Mouse (Mus musculus) midbrain, embryonic 12.5 days (tissue): ENCODE results near the gene Bmp6. TPM values are rescaled to one million over a fixed set of nuclear protein-coding genes. Genes with fewer than 3 reads are reported as not detected.
A peak's percentile ranks its signal among the peaks of the same experiment; 100 is the strongest.

Source experiments
- ATAC-seq: fragments of 200-750 bp; cut with Nextera tagmentation; 2 replicates; pipeline ENCODE4 v1.8.0; 2017; ENCODE audit warnings: low read depth, moderate TSS enrichment, moderate library complexity; ENCODE audit not compliant: low FRiP score
- H3K27ac ChIP-seq: fragments of 300-500 bp; sonication (generic); replicated peaks from 2 replicates; pipeline ENCODE4 v1.5.1; 2016; ENCODE audit warnings: mild to moderate bottlenecking
- H3K27me3 ChIP-seq: fragments of 300-500 bp; sonication (generic); 2 replicates; pipeline ENCODE4 v1.6.1; 2016; ENCODE audit warnings: mild to moderate bottlenecking
- H3K36me3 ChIP-seq: fragments of 300-500 bp; sonication (generic); 2 replicates; pipeline ENCODE4 v1.6.1; 2016
- H3K4me1 ChIP-seq: fragments of 300-500 bp; sonication (generic); 2 replicates; pipeline ENCODE4 v1.6.1; 2016
- H3K4me2 ChIP-seq: fragments of 300-500 bp; sonication (generic); replicated peaks from 2 replicates; pipeline ENCODE4 v1.6.1; 2016; ENCODE audit warnings: mild to moderate bottlenecking, moderate library complexity
- H3K4me3 ChIP-seq: fragments of 300-500 bp; sonication (generic); 2 replicates; pipeline ENCODE4 v1.5.1; 2016; ENCODE audit warnings: mild to moderate bottlenecking
- H3K9ac ChIP-seq: fragments of 300-500 bp; sonication (generic); replicated peaks from 2 replicates; pipeline ENCODE4 v1.6.1; 2016; ENCODE audit warnings: mild to moderate bottlenecking, moderate library complexity
- H3K9me3 ChIP-seq: fragments of 300-500 bp; sonication (generic); 2 replicates; pipeline ENCODE4 v1.6.1; 2016; ENCODE audit warnings: mild to moderate bottlenecking
- WGBS: fragments of 180-500 bp; shearing (Covaris S2); methylation state at CpG from one replicate; pipeline ENCODE4 v1.1.7; 2016; 5-methylcytosine and 5-hydroxymethylcytosine counted together
- polyA plus RNA-seq: library from polyadenylated mRNA; unstranded; fragments of >200 nt; fragmentation: Nextera tagmentation; extraction: Ambion mirVana; gene quantifications from 2 replicates; pipeline ENCODE4 v1.2.1, GENCODE M21; 2016

The Bmp6 gene
- polyA plus RNA-seq, 1 experiment from 2014 or later = 2.5 TPM

- Histone ChIP-seq H3K9me3 (peaks cover 2% of the 10 kb centered on the region; the same call in 1 of the 2 replicates), H3K4me1 (peaks cover 29% of the 10 kb centered on the region), H3K4me3 (no peak overlapping the region), H3K9ac (no peak overlapping the region), H3K27me3 (peaks cover 53% of the 10 kb centered on the region), H3K36me3 (no peaks in the 10 kb centered on the region), H3K27ac (no peak overlapping the region), H3K4me2 (no peak overlapping the region)
- ATAC-seq = no peak
- whole genome bisulfite sequencing = 77% methylated on average over 2 of the region's 2 CpGs
Observed at GRCm38 (mm10) chr13:38343202-38343601, 1.7 kb upstream of the Bmp6 start.

GRCm38 (mm10) chr13:38345431-38345820, 519 bp downstream of the Bmp6 start:
- H3K27me3 ChIP-seq = peaks cover 71% of the 10 kb centered on the region
- H3K27ac ChIP-seq = no peak overlapping the region

GRCm38 (mm10) chr13:38346096-38346915, 1.4 kb downstream of the Bmp6 start:
- Histone ChIP-seq H3K36me3 (no peaks in the 10 kb centered on the region), H3K27me3 (peaks cover 71% of the 10 kb centered on the region), H3K27ac (no peak overlapping the region), H3K4me3 (peak overlapping the region; percentile 50), H3K4me1 (peaks cover 29% of the 10 kb centered on the region), H3K4me2 (peak overlapping the region; percentile 71), H3K9ac (peak overlapping the region; percentile 34), H3K9me3 (no peaks in the 10 kb centered on the region)
- under 1% methylated on average over 60 of the region's 63 CpGs for WGBS
- 0 out of 2 replicates have a peak, but pooled peaks have one; percentile 11 for ATAC-seq

More at GRCm38 (mm10) chr13:38345431-38345820, 519 bp downstream of the Bmp6 start:
- Histone ChIP-seq H3K4me1 (peaks cover 29% of the 10 kb centered on the region), H3K9me3 (no peaks in the 10 kb centered on the region), H3K9ac (peak overlapping the region; percentile 34; the same call in 1 of the 2 replicates), H3K36me3 (no peaks in the 10 kb centered on the region), H3K4me3 (peak overlapping the region; percentile 50), H3K4me2 (peak overlapping the region; percentile 71)
- WGBS = 1% methylated on average over 32 of the region's 32 CpGs
- peak; percentile 38 for ATAC-seq

- Histone ChIP-seq H3K9me3 (no peaks in the 10 kb centered on the region), H3K9ac (no peak overlapping the region), H3K4me2 (peak overlapping the region; percentile 71), H3K4me1 (peaks cover 29% of the 10 kb centered on the region), H3K27ac (no peak overlapping the region), H3K27me3 (peaks cover 73% of the 10 kb centered on the region), H3K36me3 (no peaks in the 10 kb centered on the region), H3K4me3 (peak overlapping the region; percentile 50)
- ATAC-seq = no peak
- WGBS = 4% methylated on average over 19 of the region's 19 CpGs
Observed at GRCm38 (mm10) chr13:38347021-38347774, 2.3 kb downstream of the Bmp6 start.

- WGBS = 10% methylated on average over 5 of the region's 5 CpGs
- H3K27me3 ChIP-seq = peaks cover 74% of the 10 kb centered on the region
Observed at GRCm38 (mm10) chr13:38347775-38348135, 2.8 kb downstream of the Bmp6 start.

GRCm38 (mm10) chr13:38349046-38349445, 4.1 kb downstream of the Bmp6 start:
- Histone ChIP-seq H3K4me3 (no peak overlapping the region), H3K4me1 (peaks cover 29% of the 10 kb centered on the region), H3K27ac (no peak overlapping the region), H3K9me3 (no peaks in the 10 kb centered on the region), H3K27me3 (peaks cover 63% of the 10 kb centered on the region), H3K9ac (no peak overlapping the region), H3K36me3 (no peaks in the 10 kb centered on the region), H3K4me2 (no peak overlapping the region)
- no peak for ATAC-seq
- WGBS = 79% methylated on average over 4 of the region's 4 CpGs

More at GRCm38 (mm10) chr13:38347775-38348135, 2.8 kb downstream of the Bmp6 start:
- Histone ChIP-seq H3K4me3 (0 out of 2 replicates have a peak overlapping the region, but pooled peaks have one; percentile 5), H3K36me3 (no peaks in the 10 kb centered on the region), H3K9me3 (no peaks in the 10 kb centered on the region), H3K27ac (no peak overlapping the region), H3K4me2 (peak overlapping the region; percentile 71), H3K4me1 (peaks cover 29% of the 10 kb centered on the region), H3K9ac (no peak overlapping the region)
- ATAC-seq = no peak

- no peaks in the 10 kb centered on the region for H3K36me3 ChIP-seq
- no peak overlapping the region for H3K4me3 ChIP-seq
- H3K9ac ChIP-seq = no peak overlapping the region
- ATAC-seq = no peak
- H3K4me1 ChIP-seq = peaks cover 24% of the 10 kb centered on the region
- no peaks in the 10 kb centered on the region for H3K9me3 ChIP-seq
- H3K27me3 ChIP-seq = peaks cover 55% of the 10 kb centered on the region
- no peak overlapping the region for H3K27ac ChIP-seq
- 80% methylated on average over 5 of the region's 5 CpGs for WGBS
- H3K4me2 ChIP-seq = no peak overlapping the region
Observed at GRCm38 (mm10) chr13:38349818-38350217, 4.9 kb downstream of the Bmp6 start.

GRCm38 (mm10) chr13:38351996-38352395, 7.1 kb downstream of the Bmp6 start:
- H3K27ac ChIP-seq = no peak overlapping the region
- H3K4me2 ChIP-seq = no peak overlapping the region
- H3K4me3 ChIP-seq = no peak overlapping the region
- no peak for ATAC-seq
- peaks cover 5% of the 10 kb centered on the region; the same call in 1 of the 2 replicates for H3K4me1 ChIP-seq
- no peaks in the 10 kb centered on the region for H3K9me3 ChIP-seq
- no peak overlapping the region for H3K9ac ChIP-seq
- WGBS = 24% methylated on average over 5 of the region's 5 CpGs
- peaks cover 33% of the 10 kb centered on the region for H3K27me3 ChIP-seq
- no peaks in the 10 kb centered on the region for H3K36me3 ChIP-seq

- 71% methylated on average over 10 of the region's 10 CpGs for WGBS
Observed at GRCm38 (mm10) chr13:38352986-38353385, 8.1 kb downstream of the Bmp6 start.

GRCm38 (mm10) chr13:38353420-38354255, 8.7 kb downstream of the Bmp6 start:
- Histone ChIP-seq H3K9ac (no peak overlapping the region), H3K27me3 (peaks cover 18% of the 10 kb centered on the region; the same call in 1 of the 2 replicates), H3K4me2 (no peak overlapping the region), H3K27ac (no peak overlapping the region), H3K36me3 (no peaks in the 10 kb centered on the region), H3K9me3 (no peaks in the 10 kb centered on the region), H3K4me3 (no peak overlapping the region), H3K4me1 (no peaks in the 10 kb centered on the region)
- ATAC-seq = no peak
- 61% methylated on average over 24 of the region's 24 CpGs for WGBS

More at GRCm38 (mm10) chr13:38352986-38353385, 8.1 kb downstream of the Bmp6 start:
- no peak for ATAC-seq
- no peak overlapping the region for H3K4me3 ChIP-seq
- no peak overlapping the region for H3K27ac ChIP-seq
- H3K4me2 ChIP-seq = no peak overlapping the region
- no peak overlapping the region for H3K9ac ChIP-seq
- H3K27me3 ChIP-seq = peaks cover 23% of the 10 kb centered on the region
- no peaks in the 10 kb centered on the region for H3K4me1 ChIP-seq
- no peaks in the 10 kb centered on the region for H3K9me3 ChIP-seq
- H3K36me3 ChIP-seq = no peaks in the 10 kb centered on the region

GRCm38 (mm10) chr13:38354284-38354683, 9.4 kb downstream of the Bmp6 start:
- WGBS = 63% methylated on average over 1 of the region's 1 CpGs
- H3K4me2 ChIP-seq = no peak overlapping the region

More at GRCm38 (mm10) chr13:38354284-38354683, 9.4 kb downstream of the Bmp6 start:
- ATAC-seq = no peak
- no peak overlapping the region for H3K9ac ChIP-seq
- H3K27ac ChIP-seq = no peak overlapping the region
- H3K4me1 ChIP-seq = no peaks in the 10 kb centered on the region
- no peak overlapping the region for H3K4me3 ChIP-seq
- H3K27me3 ChIP-seq = peaks cover 11% of the 10 kb centered on the region; the same call in 1 of the 2 replicates
- no peaks in the 10 kb centered on the region for H3K36me3 ChIP-seq
- H3K9me3 ChIP-seq = no peaks in the 10 kb centered on the region
